ENCODE assay signal across 20 mouse cellular contexts in genomic region chr16:28336700-28337099, GRCm38 (mm10).
DNase-seq lines count a peak whose midpoint lies in the region; ATAC-seq and TF ChIP-seq lines count a peak whose summit lies in the region.
"Had no signal": no experiment of that assay in that cellular context is flagged by ENCODE, and none has a peak within 500 bp of the region (broad histone marks: within the 10 kb centered on the region; RNA-seq: fewer than 3 reads in every experiment).

No protein-coding gene starts in this region.

- no peak for TF ChIP-seq CTCF in forebrain, postnatal 0 days (IDR thresholded peaks at IDR 0.05; ENCODE audit: low read depth)

- 0 out of 2 replicates have a peak, but pooled peaks have one; percentile 16 for ATAC-seq in forebrain, postnatal 0 days
- ATAC-seq in forebrain, embryonic 11.5 days (replicated peaks; ENCODE audit: low FRiP score), result no peak
- no peak for ATAC-seq in hindbrain, embryonic 13.5 days (ENCODE audit: low FRiP score)
- ATAC-seq: forebrain, embryonic 14.5 days; forebrain, embryonic 16.5 days had no signal

- H3K4me2 ChIP-seq in forebrain, postnatal 0 days (ENCODE audit: low read depth), result no peak overlapping the region
- no peak overlapping the region for H3K4me2 ChIP-seq in forebrain, embryonic 11.5 days (ENCODE audit: low read depth, low read length, severe bottlenecking)
- H3K4me2 ChIP-seq in hindbrain, embryonic 13.5 days, result no peak overlapping the region
- H3K4me2 ChIP-seq: embryonic facial prominence, embryonic 12.5 days; forebrain, embryonic 12.5 days had no signal

- 29% methylated on average over 1 of the region's 1 CpGs for WGBS in forebrain, postnatal 0 days
- 56% methylated on average over 1 of the region's 1 CpGs for WGBS in forebrain, embryonic 11.5 days
- 57% methylated on average over 1 of the region's 1 CpGs for WGBS in hindbrain, embryonic 13.5 days

- H3K4me3 ChIP-seq in forebrain, postnatal 0 days (ENCODE audit: low read depth, low read length), result no peak overlapping the region
- H3K4me3 ChIP-seq in forebrain, embryonic 11.5 days (ENCODE audit: low read depth, low read length), result no peak overlapping the region
- no peak overlapping the region for H3K4me3 ChIP-seq in hindbrain, embryonic 13.5 days
- H3K4me3 ChIP-seq: embryonic facial prominence, embryonic 10.5 days; embryonic facial prominence, embryonic 12.5 days; forebrain, embryonic 12.5 days had no signal

- H3K27ac ChIP-seq in forebrain, postnatal 0 days (ENCODE audit: low read depth, low read length), result no peak overlapping the region
- no peak overlapping the region for H3K27ac ChIP-seq in forebrain, embryonic 11.5 days (ENCODE audit: low read depth, low read length)
- H3K27ac ChIP-seq in hindbrain, embryonic 13.5 days, result no peak overlapping the region
- H3K27ac ChIP-seq: embryonic facial prominence, embryonic 10.5 days; embryonic facial prominence, embryonic 12.5 days; forebrain, embryonic 12.5 days had no signal

- H3K27me3 ChIP-seq in forebrain, postnatal 0 days (ENCODE audit: insufficient read depth, low read length), result no peaks in the 10 kb centered on the region
- H3K27me3 ChIP-seq in forebrain, embryonic 11.5 days (ENCODE audit: control insufficient read depth, insufficient read depth, low read length), result no peaks in the 10 kb centered on the region
- H3K27me3 ChIP-seq in hindbrain, embryonic 13.5 days, result no peaks in the 10 kb centered on the region
- H3K27me3 ChIP-seq: embryonic facial prominence, embryonic 12.5 days; forebrain, embryonic 12.5 days had no signal

- no peaks in the 10 kb centered on the region for H3K36me3 ChIP-seq in forebrain, postnatal 0 days (ENCODE audit: insufficient read depth)
- H3K36me3 ChIP-seq in forebrain, embryonic 11.5 days (ENCODE audit: control insufficient read depth, insufficient read depth, low read length), result no peaks in the 10 kb centered on the region
- H3K36me3 ChIP-seq in hindbrain, embryonic 13.5 days, result no peaks in the 10 kb centered on the region
- H3K36me3 ChIP-seq: embryonic facial prominence, embryonic 10.5 days; embryonic facial prominence, embryonic 12.5 days; forebrain, embryonic 12.5 days had no signal

- no peaks in the 10 kb centered on the region for H3K4me1 ChIP-seq in forebrain, postnatal 0 days (ENCODE audit: insufficient read depth)
- H3K4me1 ChIP-seq in forebrain, embryonic 11.5 days (replicated peaks; ENCODE audit: control insufficient read depth, insufficient read depth, low read length), result no peaks in the 10 kb centered on the region
- H3K4me1 ChIP-seq in hindbrain, embryonic 13.5 days (replicated peaks), result no peaks in the 10 kb centered on the region
- H3K4me1 ChIP-seq: embryonic facial prominence, embryonic 10.5 days; embryonic facial prominence, embryonic 12.5 days had no signal

- DNase-seq in forebrain, postnatal 0 days, result no peak
- DNase-seq in forebrain, embryonic 11.5 days (ENCODE audit: low spot score), result no peak
- DNase-seq in frontal cortex, adult 2 months (ENCODE audit: extremely low spot score in 1 of 2, low spot score in 1 of 2), result peak; percentile 8 to 59
- no peak for DNase-seq in frontal cortex, postnatal 14 days (ENCODE audit: low spot score in 2 of 2)
- DNase-seq in right cerebral cortex, adult 18-20 months, result peak; percentile 8
- DNase-seq in right cerebral cortex, postnatal 4 days, result no peak
- DNase-seq: adrenal gland, adult 2 months; adrenal gland, postnatal 10 days; adrenal gland, postnatal 25 days; cerebellum, adult 11-12 months; cerebellum, adult 2 months; cerebellum, adult 9-10 months; cerebellum, postnatal 10 days; cerebellum, postnatal 25 days had no signal

- no peak overlapping the region for H3K9ac ChIP-seq in forebrain, postnatal 0 days
- no peak overlapping the region for H3K9ac ChIP-seq in forebrain, embryonic 11.5 days (ENCODE audit: low read length)
- H3K9ac ChIP-seq in hindbrain, embryonic 13.5 days, result no peak overlapping the region
- H3K9ac ChIP-seq: embryonic facial prominence, embryonic 12.5 days; forebrain, embryonic 12.5 days had no signal

- H3K9me3 ChIP-seq in forebrain, postnatal 0 days (ENCODE audit: low read length), result no peaks in the 10 kb centered on the region
- H3K9me3 ChIP-seq in forebrain, embryonic 11.5 days (ENCODE audit: control insufficient read depth, low read length), result no peaks in the 10 kb centered on the region
- no peaks in the 10 kb centered on the region for H3K9me3 ChIP-seq in hindbrain, embryonic 13.5 days
- H3K9me3 ChIP-seq: embryonic facial prominence, embryonic 10.5 days; embryonic facial prominence, embryonic 12.5 days; forebrain, embryonic 12.5 days had no signal

Comparison
In these comparisons a context has a peak if more than half of its experiments do, and no peak if none do; other contexts are left out.
1. DNase-seq: peak in frontal cortex, adult 2 months (2 of 2) and right cerebral cortex, adult 18-20 months (single experiment); none in forebrain, postnatal 0 days (single experiment), forebrain, embryonic 11.5 days (single experiment), frontal cortex, postnatal 14 days (0 of 2) and right cerebral cortex, postnatal 4 days (single experiment).